Mouse (Mus musculus) urinary bladder, postnatal 25 days (tissue): Measurements from ENCODE around the gene Dnaaf1.

ENCODE experiments used
- DNase-seq: peaks from one replicate; pipeline ENCODE4 v3.0.0; 2022; ENCODE audit warnings: low spot score

The Dnaaf1 gene

GRCm38 (mm10) chr8:119623061-119623460 lies 48.0 kb downstream of the Dnaaf1 start:
- DNase-seq, result no peak

GRCm38 (mm10) chr8:119623744-119624143 lies 48.7 kb downstream of the Dnaaf1 start:
- no peak for DNase-seq

DNA sequence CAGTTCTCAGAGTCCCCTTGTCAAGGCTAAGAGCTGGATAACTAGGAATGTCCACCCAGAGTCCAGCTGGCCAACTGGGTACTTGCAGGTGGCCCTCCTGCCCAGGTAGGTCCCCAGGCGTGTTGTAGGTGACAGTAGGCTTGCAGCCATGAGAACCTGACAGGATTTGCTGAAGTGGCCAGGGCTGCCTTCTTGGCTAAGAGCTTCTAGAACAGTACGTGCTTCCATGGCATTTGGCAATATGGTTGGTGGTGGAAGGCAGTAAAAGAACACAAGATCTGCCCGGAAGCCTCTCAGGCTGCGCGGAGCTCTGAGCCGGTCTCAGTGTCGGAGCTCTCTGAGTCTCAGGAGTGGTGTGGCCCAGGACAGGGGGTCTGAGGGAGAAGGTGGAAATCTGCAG lies 49.9 kb downstream of the Dnaaf1 start:
- no peak for DNase-seq

DNA sequence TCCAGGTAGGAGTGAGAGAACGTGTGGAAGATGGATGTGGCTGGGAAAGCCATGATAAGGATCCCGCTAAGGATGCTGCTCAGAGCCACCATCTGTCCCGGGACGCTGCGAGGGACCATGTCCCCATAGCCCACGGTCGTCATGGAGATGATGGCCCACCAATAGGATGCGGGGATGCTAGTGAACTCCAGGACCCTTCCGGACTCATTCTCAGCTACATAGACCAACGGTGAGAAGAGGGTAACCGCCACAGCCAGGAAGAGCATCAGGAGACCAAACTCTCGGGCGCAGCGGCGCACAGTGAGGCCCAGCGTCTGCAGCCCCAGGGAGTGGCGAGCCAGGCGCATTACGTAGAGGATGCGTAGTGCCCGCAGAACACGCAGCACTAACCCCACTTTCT lies 50.8 kb downstream of the Dnaaf1 start:
- no peak for DNase-seq

DNA sequence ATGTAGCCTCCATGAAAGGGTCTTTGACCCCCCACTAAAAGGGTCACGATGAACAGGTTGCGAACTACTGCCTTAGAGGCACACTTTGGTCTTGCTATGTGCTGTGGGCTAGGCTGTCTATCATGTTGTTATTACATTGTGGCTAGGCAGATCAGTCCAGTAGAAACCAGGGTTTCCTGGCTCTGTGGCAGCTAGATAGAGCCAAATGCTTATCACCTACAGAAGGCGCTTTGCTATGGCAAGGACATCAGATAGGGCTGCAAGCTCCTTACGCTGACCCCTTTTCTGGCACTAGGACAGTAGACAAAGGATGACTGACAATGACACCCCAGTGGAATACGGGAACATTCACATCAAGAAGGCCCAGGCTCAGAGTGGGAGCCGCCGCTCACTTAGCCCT lies 52.2 kb downstream of the Dnaaf1 start:
- no peak for DNase-seq

GRCm38 (mm10) chr8:119627613-119628359 lies 52.8 kb downstream of the Dnaaf1 start:
- DNase-seq, result no peak

GRCm38 (mm10) chr8:119630841-119631240 lies 55.8 kb downstream of the Dnaaf1 start:
- DNase-seq, result no peak

DNA sequence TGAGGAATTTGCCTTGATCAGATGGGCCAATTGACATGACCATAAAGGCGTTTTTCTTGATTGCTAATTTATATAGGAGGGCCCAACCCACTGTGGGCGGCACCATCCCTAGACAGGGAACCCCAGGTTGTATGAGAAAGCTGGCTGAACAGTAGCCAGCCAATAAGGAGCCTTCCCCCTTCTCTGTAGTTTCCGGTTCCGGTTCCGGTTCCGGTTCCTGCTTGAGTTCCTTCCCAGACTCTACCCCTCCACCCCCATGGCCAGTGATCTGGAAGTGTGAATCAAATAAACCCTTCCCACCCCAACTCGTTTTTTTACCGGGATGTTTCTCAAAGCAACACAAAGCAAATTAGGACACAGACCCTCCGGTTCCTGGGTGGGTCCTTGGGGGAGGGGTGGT lies 57.2 kb downstream of the Dnaaf1 start:
- no peak for DNase-seq

GRCm38 (mm10) chr8:119632909-119633308 lies 57.9 kb downstream of the Dnaaf1 start:
- no peak for DNase-seq

DNA sequence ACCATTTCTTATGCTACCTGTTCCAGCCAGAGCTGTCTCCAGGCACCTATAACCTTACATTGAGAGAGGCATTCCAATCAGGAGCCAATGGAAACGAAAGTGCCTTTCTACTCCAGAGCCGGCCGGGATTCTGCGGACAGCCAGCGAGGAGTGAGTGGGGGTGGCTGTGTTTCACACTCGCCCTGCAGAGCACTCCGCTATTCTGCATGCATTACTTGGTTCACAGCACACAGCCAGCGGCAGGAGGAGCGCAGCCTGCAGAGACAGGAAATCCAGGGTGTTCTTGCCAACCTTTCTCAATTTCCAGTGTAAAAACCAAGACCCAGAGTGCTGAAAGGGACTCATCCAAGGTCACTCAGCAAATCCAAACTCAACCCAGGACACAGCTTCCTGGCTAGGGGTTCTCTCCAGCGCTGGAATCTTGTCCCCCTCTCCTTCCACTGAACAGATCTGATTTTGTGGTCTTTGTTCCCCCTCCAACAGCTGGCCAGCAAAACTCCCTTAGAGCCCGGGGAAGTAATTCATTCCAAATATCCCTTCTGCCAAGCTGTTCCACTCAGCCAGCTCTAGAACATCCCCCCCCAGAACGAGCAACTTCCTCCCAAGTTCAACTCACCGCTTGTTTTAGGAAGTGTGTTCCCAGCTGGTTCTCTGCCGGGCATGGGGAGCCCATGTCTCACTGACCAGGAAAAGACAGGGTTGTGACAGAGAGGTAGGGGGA lies 59.7 kb downstream of the Dnaaf1 start:
- no peak for DNase-seq

DNA sequence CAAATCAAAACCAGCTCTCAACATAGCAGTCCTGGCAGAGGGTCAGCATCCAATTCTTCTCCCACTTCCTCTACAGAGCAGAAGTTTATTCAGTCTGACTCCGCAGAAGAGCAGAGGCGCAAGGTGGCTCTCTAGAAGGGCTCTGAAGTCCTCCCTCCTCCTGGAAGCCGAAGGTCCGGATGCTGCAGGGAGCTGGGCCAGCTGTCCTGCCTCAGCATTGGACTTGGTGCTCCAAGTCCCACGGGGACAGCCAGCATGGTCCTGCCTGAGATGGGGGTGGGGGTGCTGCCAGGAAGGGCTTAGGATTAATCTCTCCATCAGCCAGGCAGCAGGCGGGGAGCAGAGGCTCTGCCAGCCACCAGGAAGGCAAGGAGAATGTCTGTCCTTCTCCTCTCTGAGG lies 60.3 kb downstream of the Dnaaf1 start, which contains the start of gene Kcng4:
Gene Kcng4, minus strand, starts transcription at position 303 of the 400 bp plus-strand sequence.
- no peak for DNase-seq

DNA sequence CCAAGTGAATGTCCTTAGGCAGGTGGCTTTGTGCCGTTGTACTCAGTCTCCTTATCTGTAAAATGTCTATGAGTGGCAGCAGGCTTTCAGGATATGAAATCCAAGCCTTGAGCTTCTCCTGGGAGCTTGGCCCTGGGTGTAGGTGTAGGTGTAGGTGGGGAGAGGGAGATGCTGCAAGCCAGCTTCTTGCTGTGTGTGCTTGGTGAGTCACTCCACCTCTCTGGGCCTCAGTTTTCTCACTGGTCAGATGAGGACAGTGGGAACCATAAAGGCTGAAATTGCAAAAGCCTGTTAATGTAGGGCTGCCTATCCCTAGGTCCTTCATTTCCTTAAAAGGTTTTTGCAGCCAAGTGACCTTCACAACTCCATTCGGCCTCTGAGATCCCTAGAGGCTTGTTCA lies 60.9 kb downstream of the Dnaaf1 start:
- DNase-seq, result no peak

GRCm38 (mm10) chr8:119636766-119637165 lies 61.7 kb downstream of the Dnaaf1 start:
- DNase-seq, result no peak

GRCm38 (mm10) chr8:119637381-119637780 lies 62.3 kb downstream of the Dnaaf1 start:
- no peak for DNase-seq

- no peak for DNase-seq
Observed at GRCm38 (mm10) chr8:119638261-119638660, 63.2 kb downstream of the Dnaaf1 start.

DNA sequence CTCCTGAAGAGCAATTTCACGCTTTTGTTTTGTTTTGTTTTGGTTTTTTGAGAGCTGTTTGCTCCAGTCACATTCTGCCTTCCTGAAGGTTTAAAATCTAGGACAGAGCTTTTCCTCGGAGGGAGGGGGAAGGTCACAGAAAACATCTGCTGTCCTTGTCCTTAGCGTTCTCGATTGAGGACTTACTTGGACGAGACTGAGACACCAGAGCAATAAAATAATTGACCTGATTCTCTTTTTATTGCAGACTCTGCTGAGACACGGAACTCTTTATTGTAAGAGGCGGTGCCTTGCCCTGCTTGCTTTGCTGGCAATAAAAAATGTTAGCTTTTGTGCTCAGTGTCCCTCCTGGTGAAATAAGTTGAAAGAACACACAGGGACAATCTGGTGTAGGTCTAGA lies 64.8 kb downstream of the Dnaaf1 start:
- no peak for DNase-seq

- no peak for DNase-seq
Observed at GRCm38 (mm10) chr8:119641058-119641457, 66.0 kb downstream of the Dnaaf1 start.

DNA sequence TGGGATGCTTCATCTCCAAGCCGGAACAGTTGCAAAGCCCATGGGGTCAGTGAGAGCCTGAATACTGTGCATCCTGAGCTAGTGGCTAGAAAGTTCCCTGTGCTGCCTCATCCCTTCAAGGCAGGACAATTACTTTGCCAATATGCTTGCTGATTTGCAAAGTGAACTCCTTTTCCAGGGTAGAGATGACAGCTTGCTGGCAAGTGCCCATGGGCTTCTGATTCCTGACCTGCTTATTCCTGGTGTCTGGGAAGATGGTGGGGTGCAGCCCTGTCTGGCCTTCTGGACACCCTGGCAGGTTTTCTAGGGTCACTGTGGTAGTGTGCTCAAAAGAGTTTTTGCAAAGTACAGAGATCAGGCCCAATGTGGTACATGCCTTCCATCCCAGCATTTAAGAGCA lies 67.9 kb downstream of the Dnaaf1 start:
- no peak for DNase-seq

DNA sequence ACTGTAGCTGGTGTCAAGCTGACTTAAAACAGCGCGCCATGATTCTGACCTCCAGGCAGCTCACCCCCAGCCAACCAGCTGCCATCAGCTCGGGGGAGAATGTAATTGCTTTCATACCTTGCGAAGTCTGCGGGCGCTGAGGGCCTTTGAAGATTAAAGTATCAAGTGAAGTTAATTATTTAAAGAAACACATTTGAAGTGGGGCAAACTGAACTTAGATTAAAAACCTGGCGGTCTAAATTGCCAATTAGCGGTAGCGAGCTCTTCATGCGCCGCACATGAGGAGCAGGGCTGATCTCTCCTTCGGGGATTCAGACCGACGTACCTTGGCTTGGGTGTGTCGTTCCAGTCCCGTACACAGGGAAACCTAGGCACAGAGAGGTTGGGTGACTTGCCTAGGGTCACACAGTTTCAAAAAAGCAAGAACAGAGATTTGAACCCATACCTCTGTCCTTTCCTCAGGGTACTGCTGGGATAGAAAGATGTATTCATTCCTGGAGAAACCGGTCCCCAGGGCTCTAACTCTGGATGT lies 69.5 kb downstream of the Dnaaf1 start:
- DNase-seq, result no peak

- DNase-seq, result no peak
Observed at GRCm38 (mm10) chr8:119644981-119645597, 70.1 kb downstream of the Dnaaf1 start.

DNA sequence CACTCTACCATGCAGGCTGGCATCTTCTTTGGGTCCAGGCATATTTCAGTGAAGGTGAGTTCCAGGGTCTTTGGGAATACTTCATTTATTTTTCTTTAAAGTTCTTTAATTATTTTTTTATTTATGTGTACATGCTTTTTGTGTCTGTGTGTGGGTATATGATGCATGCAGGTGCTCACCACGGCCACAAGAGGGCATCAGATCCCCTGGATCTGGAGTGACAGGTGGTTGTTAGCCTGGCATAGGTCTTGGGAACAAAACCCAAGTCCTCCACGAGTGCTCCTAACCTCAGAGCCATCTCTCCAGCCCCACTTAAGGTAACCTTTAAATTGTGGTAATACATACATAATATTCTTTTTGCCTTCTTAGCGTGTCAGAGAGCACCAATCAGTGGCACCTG lies 71.2 kb downstream of the Dnaaf1 start:
- no peak for DNase-seq

DNA sequence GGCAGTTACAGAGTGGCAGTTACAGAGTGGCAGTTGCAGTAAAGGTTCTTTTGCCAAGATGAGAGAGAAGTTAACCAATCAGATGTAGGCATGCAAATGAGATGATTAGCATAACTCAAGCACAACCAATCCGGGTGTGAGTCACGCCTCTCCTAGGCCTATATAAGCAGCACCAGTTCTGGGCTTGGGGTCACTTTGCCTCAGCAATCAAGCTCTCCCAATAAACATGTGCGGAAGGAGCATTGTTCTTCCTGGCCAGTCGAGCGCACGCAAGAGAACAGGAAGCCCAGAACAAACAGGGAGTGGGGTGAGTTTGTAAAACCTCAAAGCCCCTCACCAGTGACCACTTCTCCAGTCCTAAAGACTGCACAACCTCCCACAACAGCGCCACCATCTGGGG lies 71.8 kb downstream of the Dnaaf1 start:
- DNase-seq, result no peak
